Mouse (Mus musculus) liver, embryonic 16.5 days (tissue): ENCODE data around the gene Slc16a3. TPM values are rescaled to one million over a fixed set of nuclear protein-coding genes. Genes with fewer than 3 reads are reported as not detected.

Experiments
- ATAC-seq: fragments of 200-750 bp; cut with Nextera tagmentation; 2 replicates; pipeline ENCODE4 v1.8.0; 2017; ENCODE audit warnings: low read depth, mild to moderate bottlenecking, moderate number of reproducible peaks, moderate library complexity
- H3K27ac ChIP-seq: fragments of 300-500 bp; sonication (generic); 2 replicates; pipeline ENCODE4 v1.5.1; 2014; ENCODE audit warnings: mild to moderate bottlenecking, low read length
- H3K27me3 ChIP-seq: fragments of 300-500 bp; sonication (generic); 2 replicates; pipeline ENCODE4 v1.6.1; 2014; ENCODE audit warnings: low read depth, low read length, mixed read lengths; ENCODE audit not compliant: control insufficient read depth, insufficient read depth
- H3K36me3 ChIP-seq: fragments of 300-500 bp; sonication (generic); 2 replicates; pipeline ENCODE4 v1.6.1; 2014; ENCODE audit warnings: mild to moderate bottlenecking; ENCODE audit not compliant: control insufficient read depth, insufficient read depth
- H3K4me1 ChIP-seq: fragments of 300-500 bp; sonication (generic); 2 replicates; pipeline ENCODE4 v1.6.1; 2014; ENCODE audit warnings: low read depth, low read length, mixed read lengths; ENCODE audit not compliant: control insufficient read depth
- H3K4me2 ChIP-seq: fragments of 300-500 bp; sonication (generic); 2 replicates; pipeline ENCODE4 v1.6.1; 2014; ENCODE audit warnings: low read depth, low read length, mixed read lengths
- H3K4me3 ChIP-seq: fragments of 300-500 bp; sonication (generic); 2 replicates; pipeline ENCODE4 v1.5.1; 2014; ENCODE audit warnings: low read depth, mild to moderate bottlenecking, low read length
- H3K9ac ChIP-seq: fragments of 300-500 bp; sonication (generic); 2 replicates; pipeline ENCODE4 v1.6.1; 2014; ENCODE audit warnings: low read depth, low read length
- H3K9me3 ChIP-seq: fragments of 300-500 bp; sonication (generic); replicated peaks from 2 replicates; pipeline ENCODE4 v1.6.1; 2016; ENCODE audit warnings: low read length; ENCODE audit not compliant: control insufficient read depth
- WGBS: fragments of 180-500 bp; shearing (Covaris S2); extraction: QIAGEN DNeasy Blood & Tissue Kit; methylation state at CpG from one replicate; pipeline ENCODE4 v1.1.7; 2014; ENCODE audit not compliant: insufficient replicate concordance; 5-methylcytosine and 5-hydroxymethylcytosine counted together
- polyA plus RNA-seq: library from polyadenylated mRNA; unstranded; fragments of >200 nt; fragmentation: Nextera tagmentation; extraction: Ambion mirVana; gene quantifications from 2 replicates; pipeline ENCODE4 v1.2.1, GENCODE M21; 2015

Gene Slc16a3
- polyA plus RNA-seq, 1 experiment from 2014 or later = 82.1 TPM

DNA sequence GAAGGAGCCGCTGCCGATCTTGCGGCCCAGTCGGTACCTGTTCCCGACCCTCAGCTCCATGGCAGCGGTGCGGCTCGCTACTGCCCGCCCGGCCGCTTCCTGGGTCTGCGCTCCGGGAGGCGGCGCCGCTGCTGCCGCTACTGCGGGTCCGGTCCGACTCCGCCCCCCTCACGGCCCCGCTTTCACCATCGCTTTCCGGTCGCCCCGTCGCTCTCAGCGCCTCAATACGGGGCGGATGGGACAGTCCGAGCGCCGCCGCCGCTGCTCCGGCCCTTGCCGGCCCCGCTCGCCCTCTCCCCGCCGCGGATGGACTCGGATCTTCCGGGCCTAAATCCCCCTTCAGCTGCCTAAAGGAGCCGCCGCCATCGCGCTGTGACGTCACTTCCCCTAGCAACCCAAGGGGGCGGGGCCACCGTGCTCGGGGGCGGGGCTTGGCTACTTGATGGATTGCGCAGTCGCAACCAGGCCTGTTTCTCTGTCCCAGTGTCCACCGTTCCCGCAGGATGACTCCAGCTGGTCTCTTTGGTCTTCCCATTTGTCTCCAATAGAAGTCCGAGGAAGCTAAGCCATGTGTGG lies 42.8 kb downstream of the Slc16a3 start, which contains the start of gene Csnk1d:
Gene Csnk1d, minus strand, starts transcription at position 380 of the 576 bp plus-strand sequence.
- under 1% methylated on average over 49 of the region's 59 CpGs for WGBS
- H3K36me3 ChIP-seq = peaks cover 2% of the 10 kb centered on the region
- no peaks in the 10 kb centered on the region for H3K9me3 ChIP-seq
- H3K4me3 ChIP-seq = peak within 1 kb of the TSS; percentile 97
- peaks cover 49% of the 10 kb centered on the region for H3K4me1 ChIP-seq
- peak within 1 kb of the TSS; percentile 94 for H3K27ac ChIP-seq
- H3K4me2 ChIP-seq = peak within 1 kb of the TSS; percentile 81
- peak; percentile 79 for ATAC-seq
- H3K27me3 ChIP-seq = no peaks in the 10 kb centered on the region
- peak within 1 kb of the TSS; percentile 100 for H3K9ac ChIP-seq

DNA sequence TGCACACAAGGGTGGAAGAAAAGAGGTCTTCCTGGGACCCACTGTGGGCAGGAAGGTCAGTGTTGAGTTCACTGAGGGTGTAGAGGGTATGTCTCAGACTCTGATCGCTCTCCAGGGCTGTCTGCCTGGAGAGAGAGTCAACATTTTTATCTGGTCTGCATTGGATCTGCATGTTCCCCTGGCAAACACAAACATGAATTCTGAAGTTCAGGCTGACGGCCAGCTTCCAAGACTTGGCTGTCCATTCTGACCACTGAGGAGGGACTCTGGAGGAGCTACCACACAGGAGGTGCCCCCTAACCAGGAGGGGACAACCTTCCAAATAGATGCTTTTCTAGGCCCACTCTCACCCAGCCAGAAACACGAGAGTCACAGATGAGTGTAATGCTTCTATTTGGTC lies 43.5 kb downstream of the Slc16a3 start:
- H3K4me2 ChIP-seq = peak overlapping the region; percentile 81
- H3K4me1 ChIP-seq = peaks cover 43% of the 10 kb centered on the region
- H3K9me3 ChIP-seq = no peaks in the 10 kb centered on the region
- H3K9ac ChIP-seq = peak overlapping the region; percentile 100
- no peaks in the 10 kb centered on the region for H3K27me3 ChIP-seq
- ATAC-seq = 0 out of 2 replicates have a peak, but pooled peaks have one; percentile 9
- H3K4me3 ChIP-seq = peak overlapping the region; percentile 97
- WGBS = 42% methylated on average over 3 of the region's 3 CpGs
- H3K36me3 ChIP-seq = no peaks in the 10 kb centered on the region
- H3K27ac ChIP-seq = peak overlapping the region; percentile 94

GRCm38 (mm10) chr11:120993080-120993479 lies 44.8 kb downstream of the Slc16a3 start:
- Histone ChIP-seq H3K36me3 (no peaks in the 10 kb centered on the region), H3K27me3 (no peaks in the 10 kb centered on the region), H3K27ac (no peak overlapping the region), H3K9me3 (no peaks in the 10 kb centered on the region), H3K9ac (no peak overlapping the region), H3K4me1 (peaks cover 31% of the 10 kb centered on the region), H3K4me3 (no peak overlapping the region), H3K4me2 (no peak overlapping the region)
- WGBS = 82% methylated on average over 3 of the region's 3 CpGs
- ATAC-seq = no peak

- WGBS = 77% methylated on average over 5 of the region's 5 CpGs
- Histone ChIP-seq H3K4me1 (peaks cover 26% of the 10 kb centered on the region), H3K36me3 (no peaks in the 10 kb centered on the region), H3K4me2 (no peak overlapping the region), H3K27ac (no peak overlapping the region), H3K4me3 (no peak overlapping the region), H3K9me3 (no peaks in the 10 kb centered on the region), H3K27me3 (no peaks in the 10 kb centered on the region), H3K9ac (no peak overlapping the region)
- ATAC-seq = no peak
Observed at GRCm38 (mm10) chr11:120993586-120993985, 45.3 kb downstream of the Slc16a3 start.

DNA sequence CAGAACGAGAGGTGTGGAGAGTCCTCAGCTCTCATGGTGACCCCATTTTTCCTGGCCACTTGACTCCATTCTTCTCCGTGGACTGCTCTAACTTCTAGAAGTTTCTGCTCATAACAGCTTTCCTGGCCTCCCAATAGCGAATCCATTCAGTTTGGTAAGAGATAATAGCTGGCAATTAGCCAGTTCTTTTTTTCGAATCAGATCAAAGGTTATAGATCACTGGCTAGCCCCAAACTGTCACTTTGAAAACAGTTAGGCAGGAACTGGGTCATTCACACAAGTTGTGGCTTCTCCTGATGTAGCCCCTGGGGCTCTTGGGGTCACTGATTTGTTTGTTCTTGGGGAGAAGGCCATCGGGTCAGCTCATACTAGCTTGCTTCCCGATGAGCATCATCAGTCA lies 46.5 kb downstream of the Slc16a3 start:
- H3K4me2 ChIP-seq = no peak overlapping the region
- H3K4me3 ChIP-seq = no peak overlapping the region
- 63% methylated on average over 6 of the region's 6 CpGs for WGBS
- no peaks in the 10 kb centered on the region for H3K27me3 ChIP-seq
- H3K36me3 ChIP-seq = no peaks in the 10 kb centered on the region
- H3K4me1 ChIP-seq = peaks cover 15% of the 10 kb centered on the region
- H3K9me3 ChIP-seq = no peaks in the 10 kb centered on the region
- H3K27ac ChIP-seq = no peak overlapping the region
- H3K9ac ChIP-seq = no peak overlapping the region
- no peak for ATAC-seq

GRCm38 (mm10) chr11:121001966-121002365 lies 53.7 kb downstream of the Slc16a3 start:
- no peak overlapping the region for H3K4me2 ChIP-seq
- H3K4me3 ChIP-seq = no peak overlapping the region
- WGBS = 56% methylated on average over 4 of the region's 4 CpGs
- H3K4me1 ChIP-seq = no peaks in the 10 kb centered on the region; the same call in 1 of the 2 replicates
- ATAC-seq = no peak
- no peaks in the 10 kb centered on the region for H3K9me3 ChIP-seq
- H3K27ac ChIP-seq = no peak overlapping the region
- no peak overlapping the region for H3K9ac ChIP-seq
- no peaks in the 10 kb centered on the region for H3K36me3 ChIP-seq
- H3K27me3 ChIP-seq = no peaks in the 10 kb centered on the region

DNA sequence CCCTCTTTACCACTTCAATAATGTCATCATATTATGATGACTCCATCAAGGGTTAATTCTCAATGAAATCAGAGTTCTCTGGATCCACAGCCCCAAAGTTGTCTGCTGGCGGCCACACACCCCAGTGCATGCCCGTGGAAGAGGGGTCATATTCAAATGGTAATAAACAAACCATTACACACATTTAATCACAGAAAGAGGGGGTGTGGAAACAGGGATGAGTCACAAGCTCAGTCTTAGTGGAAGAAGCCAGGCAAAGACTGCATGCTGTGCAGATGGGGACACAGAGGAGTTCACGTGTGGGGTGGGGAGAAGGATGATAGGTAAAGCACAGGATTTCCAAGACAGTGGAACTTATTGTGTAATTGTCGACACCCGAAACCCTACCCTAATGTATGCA lies 56.0 kb downstream of the Slc16a3 start:
- WGBS = 56% methylated on average over 5 of the region's 5 CpGs
- no peak overlapping the region for H3K27ac ChIP-seq
- no peaks in the 10 kb centered on the region for H3K27me3 ChIP-seq
- H3K4me1 ChIP-seq = no peaks in the 10 kb centered on the region; the same call in 1 of the 2 replicates
- ATAC-seq = no peak
- no peaks in the 10 kb centered on the region for H3K9me3 ChIP-seq
- H3K4me2 ChIP-seq = no peak overlapping the region
- H3K36me3 ChIP-seq = no peaks in the 10 kb centered on the region
- H3K9ac ChIP-seq = no peak overlapping the region
- no peak overlapping the region for H3K4me3 ChIP-seq

- no peak overlapping the region for H3K4me2 ChIP-seq
- H3K27me3 ChIP-seq = no peaks in the 10 kb centered on the region
- H3K4me3 ChIP-seq = no peak overlapping the region
- 48% methylated on average over 6 of the region's 6 CpGs for WGBS
- no peaks in the 10 kb centered on the region for H3K36me3 ChIP-seq
- ATAC-seq = no peak
- no peaks in the 10 kb centered on the region for H3K9me3 ChIP-seq
- no peaks in the 10 kb centered on the region; the same call in 1 of the 2 replicates for H3K4me1 ChIP-seq
- no peak overlapping the region for H3K27ac ChIP-seq
- H3K9ac ChIP-seq = no peak overlapping the region
Observed at GRCm38 (mm10) chr11:121006184-121006583, 57.9 kb downstream of the Slc16a3 start.

DNA sequence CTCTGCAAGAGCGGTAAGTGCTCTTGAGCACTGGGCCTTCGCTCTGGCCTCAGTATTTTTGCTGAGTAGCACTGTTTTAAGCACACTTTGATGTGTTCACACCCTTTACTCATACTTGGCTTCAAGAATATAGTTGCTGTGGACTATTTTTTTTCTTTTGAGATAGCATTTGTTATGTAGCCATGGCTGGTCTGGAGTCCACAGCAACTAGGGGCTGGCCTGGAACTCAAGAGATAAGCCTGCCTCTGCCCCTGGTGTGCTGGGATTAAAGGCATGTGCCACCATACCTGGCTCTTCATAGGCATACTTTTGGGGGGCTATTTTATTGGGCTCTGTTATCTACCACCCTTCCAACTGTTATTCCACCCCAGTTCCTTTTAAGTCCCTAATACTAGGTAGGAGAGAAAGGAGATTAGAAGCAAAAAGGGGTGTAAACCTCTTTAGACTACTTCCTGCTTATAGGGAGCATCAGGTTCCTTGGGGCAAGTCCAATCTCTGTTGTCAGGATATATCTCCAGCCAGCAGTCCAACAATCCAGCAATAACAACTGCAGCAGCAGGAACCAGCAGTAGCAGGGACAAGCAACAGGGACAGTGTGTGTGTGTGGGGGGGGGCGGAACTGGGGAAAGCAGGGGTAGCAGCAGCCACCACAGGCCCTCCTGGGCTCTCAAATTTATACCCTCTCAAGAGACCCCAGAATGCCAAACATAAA lies 61.9 kb downstream of the Slc16a3 start:
- Histone ChIP-seq H3K9ac (no peak overlapping the region), H3K4me1 (no peaks in the 10 kb centered on the region; the same call in 1 of the 2 replicates), H3K4me2 (no peak overlapping the region), H3K27me3 (no peaks in the 10 kb centered on the region; the same call in 1 of the 2 replicates), H3K27ac (no peak overlapping the region), H3K9me3 (no peaks in the 10 kb centered on the region), H3K36me3 (no peaks in the 10 kb centered on the region), H3K4me3 (no peak overlapping the region)
- WGBS = 83% methylated on average over 3 of the region's 3 CpGs
- ATAC-seq = no peak
